Mouse (Mus musculus) macrophage (primary cell): ENCODE measurements around the gene Fbxo34. TPM values are rescaled to one million over a fixed set of nuclear protein-coding genes. Genes with fewer than 3 reads are reported as not detected.
A peak's percentile ranks its signal among the peaks of the same experiment; 100 is the strongest.

Experiments used
- H3K27ac ChIP-seq: fragments of 350-480 bp; formaldehyde crosslinking; 2 replicates; pipeline ENCODE4 v1.9.0; 2021
- H3K36me3 ChIP-seq: fragments of 350-480 bp; formaldehyde crosslinking; 2 replicates; pipeline ENCODE4 v1.9.0; 2021; ENCODE audit errors: inconsistent target
- H3K4me3 ChIP-seq: fragments of 350-480 bp; formaldehyde crosslinking; 2 replicates; pipeline ENCODE4 v1.9.0; 2021; ENCODE audit errors: inconsistent target
- H3K79me2 ChIP-seq: fragments of 350-480 bp; formaldehyde crosslinking; 2 replicates; pipeline ENCODE4 v1.9.0; 2021; ENCODE audit errors: inconsistent target
- WGBS: methylation state at CpG from one replicate; pipeline ENCODE4 v1.1.7; 2026; ENCODE audit warnings: inconsistent platforms; ENCODE audit not compliant: missing documents; 5-methylcytosine and 5-hydroxymethylcytosine counted together
- polyA plus RNA-seq: library from polyadenylated mRNA; stranded (reverse); fragments of 250-400 nt; gene quantifications from 3 replicates; pipeline ENCODE4 v1.2.4, GENCODE M21; 2018; ENCODE audit warnings: inconsistent platforms

Gene Fbxo34
- polyA plus RNA-seq, 1 experiment from 2014 or later = 16.6 TPM

- H3K79me2 ChIP-seq = no peaks in the 10 kb centered on the region
- 84% methylated on average over 4 of the region's 4 CpGs for WGBS
- no peak overlapping the region for H3K27ac ChIP-seq
- no peaks in the 10 kb centered on the region for H3K36me3 ChIP-seq
- H3K4me3 ChIP-seq = no peak overlapping the region
Measured at GRCm38 (mm10) chr14:47459556-47459955, 9.3 kb downstream of the Fbxo34 start.

DNA sequence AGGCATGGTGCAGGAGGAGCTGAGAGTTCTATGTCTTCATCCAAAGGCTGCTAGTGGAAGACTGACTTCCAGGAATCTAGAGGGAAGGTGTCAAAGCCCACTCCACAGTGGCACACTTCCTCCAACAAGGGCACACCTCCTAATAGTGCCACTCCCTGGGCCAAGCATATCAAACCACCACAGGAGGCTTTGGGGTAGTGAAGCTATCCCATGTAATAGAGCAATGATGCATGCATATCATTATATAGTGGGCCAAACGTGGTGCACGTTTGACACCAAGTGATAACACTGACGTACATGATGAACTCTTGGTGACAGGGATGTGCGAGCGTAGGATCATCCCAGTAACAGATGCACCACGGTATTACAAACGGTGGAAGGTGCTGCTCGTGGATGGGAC, 11.8 kb downstream of the Fbxo34 start:
- Histone ChIP-seq H3K36me3 (no peaks in the 10 kb centered on the region), H3K79me2 (no peaks in the 10 kb centered on the region), H3K4me3 (no peak overlapping the region), H3K27ac (no peak overlapping the region)
- WGBS = 89% methylated on average over 8 of the region's 8 CpGs

DNA sequence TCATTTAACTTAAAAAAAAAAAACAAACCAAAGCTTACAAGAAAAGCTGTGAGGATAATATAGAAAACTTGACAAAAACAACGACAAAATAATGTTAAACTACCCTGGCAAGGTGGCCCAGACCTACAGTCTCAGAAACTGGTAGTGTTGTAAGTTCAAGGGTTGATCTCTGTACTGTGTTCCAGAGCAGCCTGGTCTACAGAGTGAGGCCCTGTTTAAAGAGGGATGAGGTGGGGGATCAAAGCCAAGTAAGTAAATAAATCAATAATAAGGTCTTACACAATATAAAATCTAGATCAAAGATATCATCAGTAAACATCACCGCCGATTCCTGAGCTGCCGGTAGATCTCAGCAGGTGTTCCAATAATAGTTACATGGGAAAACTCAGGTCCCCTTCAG, 12.2 kb downstream of the Fbxo34 start:
- WGBS = 97% methylated on average over 4 of the region's 4 CpGs
- no peak overlapping the region for H3K4me3 ChIP-seq
- no peaks in the 10 kb centered on the region for H3K79me2 ChIP-seq
- H3K36me3 ChIP-seq = no peaks in the 10 kb centered on the region
- H3K27ac ChIP-seq = no peak overlapping the region

DNA sequence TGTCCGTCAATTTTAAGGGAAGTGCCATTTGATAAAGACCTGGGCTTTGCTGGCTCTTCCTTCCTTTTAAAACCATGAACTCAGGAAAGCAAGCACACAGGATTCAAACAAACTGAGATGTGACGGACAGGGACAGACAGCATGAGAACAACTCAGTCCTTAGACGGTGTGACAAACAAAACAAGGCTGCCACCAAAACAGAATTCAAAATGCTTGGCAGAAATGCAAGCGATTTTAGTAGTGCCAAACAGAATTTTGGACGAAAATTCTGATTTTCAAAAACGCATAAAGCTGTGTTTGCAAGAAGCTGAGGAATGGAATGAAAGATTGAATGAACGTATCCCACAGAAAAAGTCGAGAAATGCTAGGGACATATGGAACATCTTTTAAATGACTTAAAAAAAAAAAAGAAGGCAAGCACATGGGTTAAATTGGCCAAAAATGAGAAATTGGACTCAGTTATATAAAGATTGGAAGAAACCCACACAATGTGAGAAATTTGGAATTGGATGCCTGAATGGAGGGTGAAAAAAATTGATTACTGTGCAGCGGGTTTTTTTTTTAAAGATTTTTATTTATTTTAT, 12.7 kb downstream of the Fbxo34 start:
- Histone ChIP-seq H3K79me2 (no peaks in the 10 kb centered on the region), H3K27ac (no peak overlapping the region), H3K36me3 (no peaks in the 10 kb centered on the region), H3K4me3 (no peak overlapping the region)
- WGBS = 80% methylated on average over 9 of the region's 9 CpGs

DNA sequence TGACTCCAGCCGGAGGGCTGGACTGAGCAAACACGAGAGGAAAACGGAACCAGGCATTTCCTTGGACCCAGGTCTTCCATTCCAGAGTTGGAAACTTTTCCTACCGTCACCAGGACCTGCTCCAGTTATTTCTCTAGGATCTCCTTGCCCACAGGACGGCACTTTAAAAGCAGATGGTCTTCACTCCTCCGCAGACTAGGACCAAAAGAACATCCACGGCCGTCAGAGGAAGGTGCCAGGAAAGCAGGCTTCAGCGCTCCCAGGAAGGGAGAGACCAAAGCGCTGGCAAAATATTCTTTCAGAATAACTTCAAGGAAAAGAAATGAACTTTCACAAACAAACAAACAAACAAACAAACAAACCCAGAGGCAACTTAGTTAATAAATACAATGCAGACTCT, 14.2 kb downstream of the Fbxo34 start:
- Histone ChIP-seq H3K36me3 (no peaks in the 10 kb centered on the region), H3K4me3 (no peak overlapping the region), H3K79me2 (no peaks in the 10 kb centered on the region), H3K27ac (no peak overlapping the region)
- 93% methylated on average over 10 of the region's 10 CpGs for WGBS

- H3K4me3 ChIP-seq = no peak overlapping the region
- no peak overlapping the region for H3K27ac ChIP-seq
- no peaks in the 10 kb centered on the region for H3K79me2 ChIP-seq
- H3K36me3 ChIP-seq = no peaks in the 10 kb centered on the region
- WGBS = 58% methylated on average over 7 of the region's 7 CpGs
Measured at GRCm38 (mm10) chr14:47465468-47466175, 15.4 kb downstream of the Fbxo34 start.

GRCm38 (mm10) chr14:47472359-47472742, 22.1 kb downstream of the Fbxo34 start:
- H3K27ac ChIP-seq = no peak overlapping the region
- WGBS = 2% methylated on average over 30 of the region's 40 CpGs
- H3K4me3 ChIP-seq = no peak overlapping the region
- no peaks in the 10 kb centered on the region for H3K36me3 ChIP-seq
- peaks cover 44% of the 10 kb centered on the region for H3K79me2 ChIP-seq

DNA sequence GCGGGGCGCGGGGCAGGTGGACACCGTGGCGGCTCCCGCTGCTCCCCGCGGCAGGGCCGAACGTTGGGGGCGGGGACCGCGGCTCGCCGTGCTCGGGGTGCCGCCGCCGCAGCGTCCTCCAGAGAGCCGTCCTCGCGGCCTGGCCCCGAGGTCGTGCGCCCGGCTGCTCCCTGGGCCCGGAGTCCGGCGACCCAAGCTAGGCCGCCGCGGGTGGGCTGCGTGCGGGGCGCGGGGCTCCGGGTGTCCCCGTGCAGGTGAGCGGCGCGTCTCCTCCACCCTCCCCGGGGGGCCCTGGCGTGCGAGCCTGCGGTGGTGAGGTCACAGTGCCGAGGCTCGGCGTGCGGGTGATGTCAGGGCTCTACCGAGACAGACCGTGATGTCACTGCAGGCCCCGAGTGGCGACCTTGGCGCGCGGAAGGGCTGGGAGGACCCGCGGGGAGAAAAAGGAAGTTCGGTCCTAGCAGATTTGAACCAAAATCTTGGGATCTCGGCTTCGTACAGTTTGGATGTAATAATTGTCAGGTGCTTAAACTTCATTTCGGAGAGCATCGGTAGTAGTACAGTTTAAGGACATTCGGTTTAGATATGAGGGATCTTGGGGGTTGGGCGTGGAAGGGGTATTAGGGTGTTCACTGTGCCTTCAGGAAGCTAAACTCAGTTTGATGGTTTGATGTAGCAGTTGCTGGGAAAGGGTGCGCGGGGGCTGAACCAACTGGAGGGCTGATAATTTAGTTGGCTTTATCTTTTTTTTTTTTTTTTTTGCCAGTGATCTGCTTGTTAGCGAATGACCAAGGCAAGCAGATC, 22.7 kb downstream of the Fbxo34 start:
- WGBS = 1% methylated on average over 52 of the region's 69 CpGs

GRCm38 (mm10) chr14:47473891-47474290, 23.7 kb downstream of the Fbxo34 start:
- WGBS = 97% methylated on average over 9 of the region's 9 CpGs
- Histone ChIP-seq H3K4me3 (no peak overlapping the region), H3K79me2 (peaks cover 59% of the 10 kb centered on the region), H3K27ac (no peak overlapping the region), H3K36me3 (no peaks in the 10 kb centered on the region)

More for the DNA sequence above, 22.7 kb downstream of the Fbxo34 start:
- Histone ChIP-seq H3K27ac (no peak overlapping the region), H3K4me3 (peak overlapping the region; percentile 51), H3K79me2 (peaks cover 50% of the 10 kb centered on the region), H3K36me3 (no peaks in the 10 kb centered on the region)

DNA sequence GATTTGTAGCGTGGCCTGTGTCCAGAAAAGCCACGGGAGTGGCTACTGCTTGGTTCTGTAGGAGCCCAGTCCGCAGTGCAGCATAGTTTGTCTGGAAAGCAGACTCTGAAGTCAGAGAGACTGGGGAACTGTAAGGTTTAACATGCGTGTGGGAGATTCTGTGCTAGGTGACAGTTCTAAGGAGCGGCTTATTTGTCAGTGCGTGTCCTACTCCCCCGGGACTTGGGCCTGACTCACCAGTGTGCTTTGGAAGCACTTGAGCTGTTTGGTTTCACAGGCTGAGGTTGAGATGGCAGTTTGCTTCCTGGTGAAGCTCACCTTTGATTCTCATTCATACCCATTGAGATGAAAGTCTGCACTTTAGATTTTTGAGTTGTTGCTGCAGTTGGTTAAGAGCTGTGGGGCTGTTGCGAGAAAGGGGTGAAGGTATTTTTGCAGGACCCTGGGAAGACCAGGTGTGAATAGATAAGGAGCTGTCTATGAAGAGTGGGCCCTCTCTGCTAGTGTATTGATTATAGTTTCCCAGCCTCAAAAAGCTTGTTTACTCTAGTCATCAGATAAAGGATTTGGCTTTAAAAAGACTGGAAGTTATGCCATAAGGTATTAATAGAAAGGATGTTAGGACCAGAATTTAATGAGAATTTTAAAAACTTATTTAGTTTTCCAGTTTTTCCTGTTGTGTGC, 24.5 kb downstream of the Fbxo34 start:
- Histone ChIP-seq H3K4me3 (no peak overlapping the region), H3K79me2 (peaks cover 68% of the 10 kb centered on the region), H3K36me3 (no peaks in the 10 kb centered on the region), H3K27ac (no peak overlapping the region)
- WGBS = 94% methylated on average over 8 of the region's 8 CpGs

- WGBS = 97% methylated on average over 4 of the region's 4 CpGs
- Histone ChIP-seq H3K79me2 (peaks cover 83% of the 10 kb centered on the region), H3K27ac (no peak overlapping the region), H3K36me3 (no peaks in the 10 kb centered on the region), H3K4me3 (no peak overlapping the region)
Measured at GRCm38 (mm10) chr14:47476266-47476665, 26.0 kb downstream of the Fbxo34 start.

GRCm38 (mm10) chr14:47477711-47478110, 27.5 kb downstream of the Fbxo34 start:
- no peak overlapping the region for H3K4me3 ChIP-seq
- no peak overlapping the region for H3K27ac ChIP-seq
- 94% methylated on average over 2 of the region's 2 CpGs for WGBS
- H3K79me2 ChIP-seq = peaks cover 98% of the 10 kb centered on the region
- no peaks in the 10 kb centered on the region for H3K36me3 ChIP-seq

DNA sequence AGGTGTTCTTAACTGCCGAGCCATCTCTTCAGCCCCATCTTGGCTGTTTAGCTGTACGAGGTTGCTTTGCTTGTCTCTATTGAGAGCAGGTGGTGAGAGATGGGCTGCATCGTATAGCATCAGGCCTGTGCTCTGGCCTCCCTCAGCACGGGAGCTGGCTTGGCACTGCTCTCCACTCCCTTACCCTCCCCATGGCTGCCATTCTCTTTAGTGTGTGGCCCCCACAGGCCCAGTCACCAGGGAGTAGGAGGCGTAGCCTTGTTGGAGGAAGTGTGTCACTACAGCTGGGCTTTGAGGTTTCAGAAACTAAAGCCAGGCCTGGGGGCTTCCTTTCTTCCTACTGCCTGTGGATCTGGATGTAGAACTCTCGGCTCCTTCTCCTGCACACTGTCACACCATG, 32.0 kb downstream of the Fbxo34 start:
- Histone ChIP-seq H3K79me2 (peaks cover 100% of the 10 kb centered on the region), H3K4me3 (no peak overlapping the region), H3K27ac (no peak overlapping the region), H3K36me3 (no peaks in the 10 kb centered on the region)
- WGBS = 85% methylated on average over 6 of the region's 6 CpGs

DNA sequence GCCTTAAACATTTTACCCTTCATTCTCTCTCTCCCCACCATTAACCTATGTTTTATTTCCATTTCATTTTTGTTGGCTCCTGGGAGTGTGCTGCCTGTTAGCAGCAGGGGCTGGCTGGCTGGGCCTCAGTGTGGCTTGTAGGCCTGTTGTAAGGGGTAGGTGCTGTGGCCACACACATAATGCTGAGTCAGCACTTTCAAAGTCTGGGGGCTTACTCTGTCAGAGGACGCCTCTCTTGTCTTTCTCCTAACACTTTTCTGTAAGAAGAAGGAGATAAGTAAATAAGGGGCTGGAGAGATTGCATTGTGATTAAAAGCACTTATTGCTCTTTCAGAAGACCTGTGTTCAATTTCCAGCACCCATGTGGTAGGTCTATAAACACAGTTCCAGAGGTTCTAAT, 32.9 kb downstream of the Fbxo34 start:
- no peaks in the 10 kb centered on the region for H3K36me3 ChIP-seq
- H3K79me2 ChIP-seq = peaks cover 100% of the 10 kb centered on the region
- 86% methylated on average over 1 of the region's 1 CpGs for WGBS
- no peak overlapping the region for H3K4me3 ChIP-seq
- no peak overlapping the region for H3K27ac ChIP-seq
